Mouse (Mus musculus) CD4-positive, CD25-positive, alpha-beta regulatory T cell, adult 4 months (primary cell): Measurements from ENCODE around the gene Gm20908. TPM values are rescaled to one million over a fixed set of nuclear protein-coding genes. Genes with fewer than 3 reads are reported as not detected.
"Not testable (repeated sequence)": the region's sequence is repeated elsewhere in the genome, so short reads cannot be mapped to it uniquely, and the experiment has no call there.

ENCODE experiments used
- ATAC-seq: one replicate; pipeline ENCODE4 v1.8.0; 2017
- polyA plus RNA-seq, 2 experiments: library from polyadenylated mRNA; unstranded; fragments of 100-300 nt; shearing (Covaris generic); gene quantifications; one replicate each; pipeline ENCODE4 v1.2.1; 2017

Gene Gm20908
- polyA plus RNA-seq = not detected

DNA sequence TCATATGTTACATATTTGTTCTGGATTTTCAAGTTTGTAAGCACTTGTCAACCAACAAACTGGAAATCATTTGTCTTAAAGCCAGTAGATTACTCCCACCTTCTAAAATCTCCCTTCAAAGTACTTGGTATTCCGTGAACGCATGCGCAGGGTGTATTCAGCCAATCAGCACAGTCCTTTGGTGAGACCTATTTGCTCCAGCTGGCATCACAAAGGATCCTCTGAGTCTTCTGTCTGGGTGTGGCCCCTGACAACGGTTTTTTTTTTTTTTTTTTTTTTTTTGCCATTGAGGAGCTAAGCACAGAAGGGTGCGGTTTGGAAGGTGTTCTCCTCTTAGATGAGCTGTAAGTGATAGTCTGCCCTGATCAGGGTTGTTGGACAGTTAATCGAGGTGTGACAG lies at the start of gene Gm20908:
Gene Gm20908, plus strand, starts transcription at position 301 of the 400 bp plus-strand sequence.
- not testable (repeated sequence) for ATAC-seq
